8 mouse cellular contexts compared by ENCODE assay signal in the genomic region with DNA sequence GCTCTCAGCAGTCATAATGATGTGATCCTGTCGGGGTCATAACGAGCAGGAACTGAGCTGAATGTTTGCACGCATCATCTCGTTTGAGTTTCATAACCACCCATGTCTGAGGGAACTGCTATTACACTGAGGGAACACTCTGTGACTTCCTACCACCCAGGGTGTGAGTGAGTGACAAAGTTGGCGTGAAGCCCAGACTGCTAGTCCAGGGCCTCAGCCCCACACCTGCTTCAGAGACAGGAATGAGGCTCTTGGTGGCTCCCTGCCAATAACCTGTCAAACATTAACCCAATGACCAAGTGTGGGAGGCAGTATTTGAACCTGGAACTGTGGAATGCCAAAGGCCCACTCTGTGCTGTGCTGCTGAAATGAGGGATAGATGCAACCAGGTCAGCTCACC.
DNase-seq lines count a peak whose midpoint lies in the region; ATAC-seq lines count a peak whose summit lies in the region.

No protein-coding gene starts in this region.

- peak overlapping the region; percentile 45 for H3K27ac ChIP-seq in heart, embryonic 12.5 days (ENCODE audit: poor library complexity, severe bottlenecking)
- H3K27ac ChIP-seq in kidney, embryonic 16.5 days (ENCODE audit: low read length) = no peak overlapping the region

- no peak overlapping the region for H3K9ac ChIP-seq in heart, embryonic 12.5 days
- H3K9ac ChIP-seq in kidney, embryonic 16.5 days (replicated peaks; ENCODE audit: low read length) = no peak overlapping the region

- WGBS in heart, embryonic 12.5 days = 29% methylated on average over 5 of the region's 5 CpGs
- 41% methylated on average over 5 of the region's 5 CpGs for WGBS in kidney, embryonic 16.5 days

- DNase-seq in gastrocnemius, postnatal 10 days = peak; percentile 10
- DNase-seq in gastrocnemius, adult 8-10 months (ENCODE audit: low spot score in 2 of 2) = no peak
- peak; percentile 45 for DNase-seq in NIH3T3 (ENCODE audit: low read depth)
- peak; percentile 84 for DNase-seq in lung, postnatal 10 days
- no peak for DNase-seq in layer of hippocampus, adult 9-10 months (ENCODE audit: low spot score)
- no peak for DNase-seq in left cerebral cortex, adult 9 months (ENCODE audit: low spot score in 2 of 2)

- peak; percentile 85 for ATAC-seq in heart, embryonic 12.5 days (ENCODE audit: insufficient number of reproducible peaks, low FRiP score)
- ATAC-seq in kidney, embryonic 16.5 days (ENCODE audit: low FRiP score, low TSS enrichment) = peak; percentile 97

- H3K9me3 ChIP-seq in heart, embryonic 12.5 days (replicated peaks) = no peaks in the 10 kb centered on the region
- no peaks in the 10 kb centered on the region for H3K9me3 ChIP-seq in kidney, embryonic 16.5 days (ENCODE audit: low read length)

- no peaks in the 10 kb centered on the region for H3K36me3 ChIP-seq in heart, embryonic 12.5 days
- H3K36me3 ChIP-seq in kidney, embryonic 16.5 days (ENCODE audit: insufficient read depth, low read length) = no peaks in the 10 kb centered on the region

- H3K4me2 ChIP-seq in heart, embryonic 12.5 days = peak overlapping the region; percentile 16; the same call in 1 of the 2 replicates
- H3K4me2 ChIP-seq in kidney, embryonic 16.5 days (replicated peaks; ENCODE audit: low read depth, low read length) = no peak overlapping the region

- H3K4me3 ChIP-seq in heart, embryonic 12.5 days = no peak overlapping the region
- no peak overlapping the region for H3K4me3 ChIP-seq in kidney, embryonic 16.5 days (ENCODE audit: low read length)

- H3K4me1 ChIP-seq in heart, embryonic 12.5 days (replicated peaks) = peaks cover 16% of the 10 kb centered on the region
- 0 out of 2 replicates have a peak, but pooled peaks cover 5% of the 10 kb centered on the region for H3K4me1 ChIP-seq in kidney, embryonic 16.5 days (ENCODE audit: insufficient read depth, low read length)

- H3K27me3 ChIP-seq in heart, embryonic 12.5 days (replicated peaks) = no peaks in the 10 kb centered on the region
- no peaks in the 10 kb centered on the region for H3K27me3 ChIP-seq in kidney, embryonic 16.5 days (ENCODE audit: insufficient read depth, low read length)

Comparison
In these comparisons a context has a peak if more than half of its experiments do, and no peak if none do; other contexts are left out.
1. DNase-seq: peak in gastrocnemius, postnatal 10 days (single experiment), NIH3T3 (single experiment) and lung, postnatal 10 days (single experiment); none in gastrocnemius, adult 8-10 months (0 of 2), layer of hippocampus, adult 9-10 months (single experiment) and left cerebral cortex, adult 9 months (0 of 2).